Mouse (Mus musculus) megakaryocyte, adult 5-6 weeks (primary cell): ENCODE measurements at regions not wholly inside any gene's neighbourhood (a gene's known extent, or its start where the extent isn't known, plus 50 kb on each side); places are given as distances from the start of the nearest gene placed in this dataset.

Experiments
- ATAC-seq: 2 replicates; pipeline ENCODE4 v1.8.0; 2016; ENCODE audit warnings: mild to moderate bottlenecking, inconsistent platforms; ENCODE audit not compliant: poor library complexity, severe bottlenecking

DNA sequence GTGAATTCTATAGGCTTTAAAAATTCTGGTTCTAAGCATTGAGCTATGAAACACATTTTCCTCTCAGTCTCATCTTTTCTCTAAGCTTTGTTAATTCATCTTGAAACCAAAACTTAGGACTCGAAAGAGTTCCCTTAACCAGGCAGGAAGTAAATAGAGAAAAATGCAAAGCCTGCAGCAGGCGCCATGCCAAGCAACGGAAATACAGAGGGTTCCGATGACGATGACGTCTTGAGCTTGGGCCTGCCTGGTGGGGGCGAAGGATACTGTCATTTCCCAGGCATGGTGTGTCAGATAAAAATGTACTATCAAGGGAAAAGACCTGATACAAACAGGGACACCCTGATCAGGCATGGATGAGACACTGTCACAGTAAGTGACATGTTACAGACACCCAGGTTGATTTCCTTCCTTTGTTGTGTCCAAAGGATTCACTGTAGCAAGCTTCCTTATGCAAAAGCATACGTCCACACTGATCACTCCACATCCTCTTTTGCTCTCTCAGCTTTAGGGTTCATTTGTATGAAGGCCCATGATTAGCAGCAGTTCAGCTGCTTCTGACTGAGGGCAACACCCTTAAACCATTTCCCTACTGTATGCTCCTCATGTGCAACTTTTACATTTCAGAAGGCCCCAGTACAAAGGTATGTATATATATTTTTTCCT, 135.0 kb downstream of the Cemip2 start:
- peak; percentile 87 for ATAC-seq

GRCm38 (mm10) chr19:21913748-21914611, 135.8 kb downstream of the Cemip2 start:
- ATAC-seq = peak; percentile 25; the same call in 1 of the 2 replicates

DNA sequence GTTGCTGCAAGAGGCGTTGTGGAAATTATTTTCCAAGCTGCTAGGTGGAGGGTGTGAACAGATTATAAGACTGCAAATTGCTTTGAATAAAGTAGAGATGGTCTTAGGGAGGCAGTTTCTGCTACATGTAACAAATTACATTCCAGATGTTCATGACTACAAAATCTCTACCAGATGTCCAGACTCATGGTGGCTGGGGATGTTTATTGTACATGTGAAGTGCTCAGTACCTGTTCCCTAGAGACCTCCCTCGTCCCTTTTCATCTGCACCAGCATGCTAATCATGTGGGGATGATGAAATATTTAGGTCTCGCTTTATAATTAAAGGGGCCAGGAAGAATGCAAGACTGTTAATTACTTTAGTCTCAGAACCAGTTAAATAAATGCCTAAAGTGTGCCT, 136.5 kb downstream of the Cemip2 start:
- no peak for ATAC-seq

DNA sequence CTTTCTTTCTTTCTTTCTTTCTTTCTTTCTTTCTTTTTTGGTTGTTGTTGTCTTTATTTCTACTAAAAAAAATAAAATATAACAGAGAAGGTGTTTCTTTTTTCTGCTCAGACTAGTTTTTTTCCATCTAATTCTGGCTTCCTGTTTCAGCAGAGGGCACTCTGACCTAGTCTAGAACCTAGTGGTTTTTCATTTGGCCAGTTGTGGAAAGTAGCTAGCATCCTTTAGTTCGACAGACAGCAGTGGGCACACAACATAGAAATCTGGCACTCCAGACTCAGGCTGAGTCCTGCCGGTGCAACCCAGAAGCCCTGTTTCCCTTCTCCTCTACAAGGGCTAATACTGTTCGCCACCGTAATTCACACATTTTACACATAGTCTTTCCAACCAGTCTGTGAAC, 140.0 kb downstream of the Cemip2 start:
- no peak for ATAC-seq

DNA sequence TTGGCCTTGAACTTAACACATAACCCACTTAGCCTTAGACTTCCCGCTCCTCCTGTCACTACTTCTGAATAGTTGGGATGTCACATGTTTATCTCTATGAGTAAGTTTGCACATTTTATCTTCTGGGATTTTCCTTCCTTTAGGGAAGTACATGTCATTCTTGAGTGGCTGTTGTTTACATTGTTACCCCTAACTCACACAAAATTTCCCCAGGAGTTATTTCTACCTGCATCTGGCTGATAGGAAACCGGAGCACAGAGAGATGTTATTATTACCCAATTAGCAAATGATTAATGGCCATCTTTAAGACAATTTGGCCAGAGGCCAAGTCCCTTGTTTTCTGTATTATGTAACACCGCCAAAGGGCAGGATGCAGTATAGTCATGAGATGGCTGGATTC, 140.9 kb downstream of the Cemip2 start:
- ATAC-seq = no peak

DNA sequence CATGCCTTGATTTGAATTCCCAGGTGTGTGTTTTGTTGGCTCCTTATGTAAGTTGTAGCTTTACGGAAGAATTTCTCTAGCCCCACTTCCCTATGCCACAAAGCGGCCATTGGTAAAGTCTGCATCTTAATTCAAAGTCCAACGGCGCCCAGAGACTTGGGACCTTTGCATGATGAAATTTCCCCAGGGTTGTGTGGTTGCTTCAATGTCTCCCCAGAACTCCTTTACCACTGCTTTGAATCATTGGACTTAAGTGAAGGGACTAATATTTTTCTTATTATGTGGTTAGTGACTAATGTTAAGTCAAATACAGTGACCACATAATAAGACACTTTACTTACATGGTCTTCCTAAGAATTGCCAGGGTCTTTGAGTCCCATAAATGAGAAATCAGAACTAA, 162.0 kb downstream of the Cemip2 start:
- no peak for ATAC-seq

GRCm38 (mm10) chr19:21941720-21942119, 163.6 kb downstream of the Cemip2 start:
- ATAC-seq = peak; percentile 28

DNA sequence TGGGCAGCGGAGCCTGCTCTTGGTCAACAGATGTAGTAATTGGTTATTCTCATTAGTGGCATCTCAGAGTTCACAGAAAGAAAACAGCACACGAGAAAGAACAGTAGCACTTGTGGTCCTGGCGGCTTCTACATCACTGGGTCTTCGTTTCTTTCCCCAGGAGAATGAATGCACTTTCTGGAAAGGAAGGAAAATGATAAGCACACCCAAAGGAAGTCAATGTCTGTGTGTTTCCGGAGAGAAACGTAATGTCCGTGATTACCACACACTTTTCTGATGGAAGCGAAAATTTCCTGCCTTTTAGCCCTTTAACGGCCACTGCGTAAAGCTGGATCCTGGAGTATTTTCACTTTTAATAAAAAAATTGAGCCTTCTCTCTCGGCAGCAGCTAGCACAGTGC, 164.1 kb downstream of the Cemip2 start:
- 0 out of 2 replicates have a peak, but pooled peaks have one; percentile 11 for ATAC-seq

DNA sequence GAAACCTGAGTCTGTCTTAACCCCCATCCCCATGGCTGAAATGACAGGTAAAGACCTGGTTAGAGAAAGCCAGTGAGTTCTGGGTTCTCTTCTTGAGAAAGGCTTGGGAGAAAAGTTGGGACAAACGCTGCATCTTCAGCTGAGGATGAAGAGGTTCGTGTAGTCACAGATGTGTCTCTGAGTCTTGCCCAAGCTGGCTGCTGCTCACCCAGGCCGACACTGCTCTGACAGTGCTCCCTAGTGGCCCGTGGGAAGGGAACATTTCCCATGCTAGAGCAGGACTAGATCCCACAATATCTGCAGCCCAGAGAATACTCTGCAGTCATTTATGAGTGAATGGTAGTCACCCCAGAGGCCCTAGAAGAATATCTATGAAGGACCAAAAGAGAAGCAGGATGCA, 165.3 kb downstream of the Cemip2 start:
- peak; percentile 55 for ATAC-seq

DNA sequence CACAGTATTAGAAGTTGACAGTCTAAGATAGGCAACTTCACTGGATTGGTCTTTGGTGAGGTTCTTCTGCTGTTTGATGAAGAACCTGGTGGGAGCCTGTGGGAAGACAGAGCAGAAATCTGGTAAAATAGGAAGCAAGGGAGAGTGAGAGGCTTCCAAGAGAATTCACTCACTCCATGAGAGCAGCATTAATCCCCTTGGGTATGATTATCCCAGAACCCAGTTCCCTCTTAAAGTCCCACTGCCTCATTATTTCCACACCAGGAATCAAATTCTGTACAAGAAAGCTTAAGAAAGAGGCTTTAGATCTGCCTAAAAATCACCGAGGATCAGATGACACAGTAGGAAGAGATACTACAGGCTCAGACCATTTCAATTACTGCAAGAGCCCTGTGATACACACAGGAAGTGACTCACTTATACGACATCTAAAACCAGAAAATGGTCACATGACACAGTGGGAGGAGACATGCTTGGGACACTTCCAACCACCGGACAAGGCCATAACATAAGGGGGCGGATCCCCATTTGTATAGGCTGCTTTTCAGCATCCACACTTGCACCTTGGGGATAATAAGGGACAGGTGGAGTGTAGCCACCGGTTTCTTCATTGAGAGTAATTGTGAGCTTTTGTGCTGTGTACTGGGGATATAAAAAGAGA, 168.2 kb downstream of the Cemip2 start:
- peak; percentile 81 for ATAC-seq

GRCm38 (mm10) chr19:21948030-21948429, 169.9 kb downstream of the Cemip2 start:
- no peak; the same call in 1 of the 2 replicates for ATAC-seq

- peak; percentile 91 for ATAC-seq
Observed at GRCm38 (mm10) chr19:21962635-21963034, 176.2 kb upstream of the Trpm3 start.

- no peak for ATAC-seq
Observed at GRCm38 (mm10) chr19:21989857-21990256, 149.0 kb upstream of the Trpm3 start.

DNA sequence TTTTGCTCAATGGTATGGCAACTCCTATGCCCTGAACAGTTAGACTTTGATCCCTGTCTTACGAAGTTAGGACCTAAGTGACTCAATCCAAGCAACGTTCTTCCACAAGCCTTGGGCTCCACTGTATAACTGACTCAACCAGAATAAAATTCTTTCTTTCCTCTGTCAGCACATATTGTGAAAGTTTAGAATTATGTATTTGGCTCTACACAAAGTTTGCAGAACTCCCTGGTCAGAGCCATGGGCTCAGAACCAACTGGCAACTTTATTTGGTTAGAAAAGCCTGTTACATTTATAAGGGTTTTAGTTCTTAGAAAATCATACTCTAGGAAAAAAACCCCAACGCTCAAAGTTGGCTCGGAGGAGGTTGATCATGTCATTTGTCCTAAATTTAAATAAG, 147.9 kb upstream of the Trpm3 start:
- ATAC-seq = no peak

GRCm38 (mm10) chr19:21991413-21991812, 147.4 kb upstream of the Trpm3 start:
- no peak for ATAC-seq

- ATAC-seq = no peak
Observed at GRCm38 (mm10) chr19:21999621-22000020, 139.2 kb upstream of the Trpm3 start.

- no peak for ATAC-seq
Observed at GRCm38 (mm10) chr19:22008053-22008935, 130.6 kb upstream of the Trpm3 start.

DNA sequence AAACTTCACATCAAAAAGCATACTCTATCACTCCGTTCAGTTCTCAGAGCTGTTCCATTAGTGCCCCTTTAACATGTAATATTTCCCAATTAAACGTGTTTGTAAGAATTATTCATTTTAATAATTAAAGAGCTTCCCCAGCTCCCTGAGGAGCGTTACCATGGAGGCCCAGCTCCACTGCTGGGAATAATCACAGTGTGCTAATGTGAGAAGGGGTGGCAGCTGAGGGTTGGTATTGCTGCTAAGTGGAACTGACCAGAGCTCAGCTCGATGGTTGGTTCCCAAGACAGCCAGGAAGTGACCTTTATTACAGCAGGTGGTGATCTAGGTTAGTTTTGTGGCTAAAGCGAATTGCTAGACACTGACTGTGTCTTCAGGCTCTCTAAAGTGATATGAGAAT, 128.6 kb upstream of the Trpm3 start:
- no peak for ATAC-seq

- no peak for ATAC-seq
Observed at GRCm38 (mm10) chr19:22015854-22016610, 122.8 kb upstream of the Trpm3 start.

DNA sequence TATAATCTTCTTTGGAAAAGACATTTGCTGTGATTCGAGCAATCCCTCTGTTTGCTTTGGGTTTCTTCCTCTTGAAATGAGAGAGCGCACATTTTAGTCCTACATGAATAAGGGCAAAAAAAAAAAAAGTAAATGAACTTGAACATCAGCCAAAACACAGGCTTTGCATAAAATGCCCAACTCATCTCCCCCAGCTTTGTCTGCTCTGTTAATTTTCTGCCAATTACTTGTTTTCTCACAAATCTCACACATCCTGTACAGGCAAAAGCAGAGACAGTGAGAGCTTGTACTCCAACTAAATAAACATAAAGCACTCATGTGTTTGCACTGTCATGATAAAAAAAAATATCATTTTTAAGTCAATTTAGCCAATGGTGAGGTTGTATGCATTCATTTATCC, 121.4 kb upstream of the Trpm3 start:
- ATAC-seq = no peak
